Mouse (Mus musculus): ENCODE measurements around the gene Plcl1.

- no peak for TF ChIP-seq EP300 (IDR thresholded peaks at IDR 0.05; ENCODE audit: low read depth)
- TF ChIP-seq CTCF (IDR thresholded peaks at IDR 0.05; ENCODE audit: low read depth) = no peak
Observed at GRCm38 (mm10) chr1:55699393-55699970, 293.8 kb downstream of the Plcl1 start.

Measured in liver, embryonic 14.5 days (tissue).